Mouse (Mus musculus): Measurements from ENCODE around the gene Spin2e.
"Not testable (repeated sequence)": the region's sequence is repeated elsewhere in the genome, so short reads cannot be mapped to it uniquely, and the experiment has no call there.

The Spin2e gene

GRCm38 (mm10) chrX:31618820-31619219, at the start of gene Spin2e:
TSS of gene Spin2e (minus strand) at chrX:31618920.
- not testable (repeated sequence) for DNase-seq (ENCODE audit: low spot score in 2 of 2)

GRCm38 (mm10) chrX:31574183-31574582, 44.5 kb downstream of the Spin2e start, which contains the start of gene Gm21883:
TSS of gene Gm21883 (minus strand) at chrX:31574283.
- not testable (repeated sequence) for DNase-seq (ENCODE audit: low spot score in 2 of 2)

Data from spleen, postnatal 4 days (tissue).